Mouse (Mus musculus): Measurements from ENCODE around the gene Rptor. TPM values are rescaled to one million over a fixed set of nuclear protein-coding genes. Genes with fewer than 3 reads are reported as not detected.

Gene Rptor
- polyA plus RNA-seq, 1 experiment from 2014 or later = 9.9 TPM

DNA sequence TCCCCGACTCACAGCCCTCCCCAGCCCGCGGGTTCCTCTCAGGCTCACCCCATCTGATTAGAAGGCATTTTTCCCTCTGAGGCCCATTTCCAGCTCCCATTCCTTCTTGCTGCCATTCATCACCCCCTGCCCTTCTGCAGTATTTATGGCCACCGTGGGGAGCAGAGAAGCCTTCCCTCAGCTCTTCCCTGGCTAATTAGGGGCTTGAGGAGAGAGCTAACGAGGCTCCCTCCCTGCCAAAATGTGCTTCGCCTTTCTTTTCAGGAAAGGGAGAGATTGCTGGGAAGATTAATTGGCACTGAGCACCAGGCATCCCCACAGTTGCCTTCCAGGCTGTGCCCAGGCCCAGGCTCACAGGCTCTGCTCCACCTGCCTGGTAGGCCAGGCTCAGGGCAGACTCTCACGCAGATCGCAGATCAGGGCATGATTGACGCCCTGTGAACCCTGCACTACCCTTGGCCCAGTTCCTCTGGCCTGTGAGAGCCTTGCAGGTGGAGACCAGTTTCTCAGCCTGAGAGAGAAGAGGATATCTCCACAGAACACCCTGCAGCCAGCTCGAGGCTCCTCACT is 291.0 kb downstream of the Rptor start:
- ATAC-seq = peak; percentile 55
- H3K4me1 ChIP-seq (ENCODE audit: control insufficient read depth, insufficient read depth, low read length) = no peaks in the 10 kb centered on the region; the same call in 1 of the 2 replicates
- peak overlapping the region; percentile 38 for H3K9ac ChIP-seq (ENCODE audit: low read depth, low read length)
- WGBS = 56% methylated on average over 10 of the region's 10 CpGs
- no peaks in the 10 kb centered on the region for H3K9me3 ChIP-seq (replicated peaks; ENCODE audit: control insufficient read depth, low read length, poor library complexity, severe bottlenecking)
- peak overlapping the region; percentile 80 for H3K27ac ChIP-seq (ENCODE audit: low read length)
- no peak overlapping the region for H3K4me3 ChIP-seq (ENCODE audit: low read depth, low read length)
- H3K36me3 ChIP-seq (ENCODE audit: control insufficient read depth, insufficient read depth, low read length) = peaks cover 21% of the 10 kb centered on the region
- no peak overlapping the region for H3K4me2 ChIP-seq (ENCODE audit: low read length)
- no peaks in the 10 kb centered on the region for H3K27me3 ChIP-seq (ENCODE audit: control insufficient read depth, insufficient read depth, low read depth, low read length)

DNA sequence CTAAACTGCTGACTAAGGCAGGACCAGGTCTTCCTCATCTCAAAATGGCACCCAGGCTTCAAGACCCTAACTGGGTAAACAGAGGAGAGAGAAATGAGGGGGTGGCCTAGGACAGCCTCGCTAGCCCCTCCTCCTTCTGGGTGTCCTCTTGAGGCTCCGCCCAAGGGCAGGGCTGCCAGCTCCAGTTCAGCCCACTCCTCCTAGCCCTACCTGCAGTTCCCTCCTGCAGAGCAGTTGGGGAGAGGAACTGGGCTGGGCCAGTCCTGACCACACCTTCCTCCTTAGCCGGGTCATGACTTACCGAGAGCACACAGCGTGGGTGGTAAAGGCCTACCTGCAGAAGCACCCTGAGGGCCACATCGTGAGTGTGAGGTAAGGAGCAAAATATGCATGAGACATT is 291.9 kb downstream of the Rptor start:
- WGBS = 70% methylated on average over 6 of the region's 6 CpGs
- Histone ChIP-seq H3K27me3 (ENCODE audit: control insufficient read depth, insufficient read depth, low read depth, low read length) (no peaks in the 10 kb centered on the region), H3K27ac (ENCODE audit: low read length) (peak overlapping the region; percentile 80), H3K4me2 (ENCODE audit: low read length) (no peak overlapping the region), H3K9ac (ENCODE audit: low read depth, low read length) (no peak overlapping the region), H3K4me1 (ENCODE audit: control insufficient read depth, insufficient read depth, low read length) (no peaks in the 10 kb centered on the region; the same call in 1 of the 2 replicates), H3K4me3 (ENCODE audit: low read depth, low read length) (no peak overlapping the region), H3K9me3 (replicated peaks; ENCODE audit: control insufficient read depth, low read length, poor library complexity, severe bottlenecking) (no peaks in the 10 kb centered on the region), H3K36me3 (ENCODE audit: control insufficient read depth, insufficient read depth, low read length) (peaks cover 17% of the 10 kb centered on the region)
- ATAC-seq = no peak

DNA sequence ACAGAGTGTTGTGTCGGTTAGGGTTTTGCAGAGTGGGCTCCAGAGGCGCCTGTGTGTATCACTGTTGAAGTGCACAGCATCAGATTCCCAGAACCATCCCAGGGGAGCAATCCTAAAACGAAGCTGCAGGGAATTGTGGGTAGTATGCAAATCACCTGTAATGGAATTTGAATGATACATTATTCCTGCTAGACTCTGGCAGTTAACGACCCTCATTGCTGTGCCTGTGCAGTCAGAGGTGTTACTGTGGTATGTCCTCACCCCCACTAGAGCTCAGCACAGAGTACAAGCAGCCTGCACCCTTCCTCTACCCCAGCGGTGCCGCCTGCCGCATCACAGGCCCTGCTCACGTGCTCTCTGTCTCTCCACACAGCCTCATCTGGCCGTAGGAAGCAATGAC is 294.3 kb downstream of the Rptor start:
- 77% methylated on average over 9 of the region's 9 CpGs for WGBS
- H3K36me3 ChIP-seq (ENCODE audit: control insufficient read depth, insufficient read depth, low read length) = peaks cover 8% of the 10 kb centered on the region; the same call in 1 of the 2 replicates
- peak; percentile 70 for ATAC-seq
- no peak overlapping the region for H3K4me2 ChIP-seq (ENCODE audit: low read length)
- H3K4me1 ChIP-seq (ENCODE audit: control insufficient read depth, insufficient read depth, low read length) = no peaks in the 10 kb centered on the region; the same call in 1 of the 2 replicates
- no peaks in the 10 kb centered on the region for H3K27me3 ChIP-seq (ENCODE audit: control insufficient read depth, insufficient read depth, low read depth, low read length)
- no peaks in the 10 kb centered on the region for H3K9me3 ChIP-seq (replicated peaks; ENCODE audit: control insufficient read depth, low read length, poor library complexity, severe bottlenecking)
- H3K27ac ChIP-seq (ENCODE audit: low read length) = peak overlapping the region; percentile 60
- no peak overlapping the region for H3K9ac ChIP-seq (ENCODE audit: low read depth, low read length)
- no peak overlapping the region for H3K4me3 ChIP-seq (ENCODE audit: low read depth, low read length)

DNA sequence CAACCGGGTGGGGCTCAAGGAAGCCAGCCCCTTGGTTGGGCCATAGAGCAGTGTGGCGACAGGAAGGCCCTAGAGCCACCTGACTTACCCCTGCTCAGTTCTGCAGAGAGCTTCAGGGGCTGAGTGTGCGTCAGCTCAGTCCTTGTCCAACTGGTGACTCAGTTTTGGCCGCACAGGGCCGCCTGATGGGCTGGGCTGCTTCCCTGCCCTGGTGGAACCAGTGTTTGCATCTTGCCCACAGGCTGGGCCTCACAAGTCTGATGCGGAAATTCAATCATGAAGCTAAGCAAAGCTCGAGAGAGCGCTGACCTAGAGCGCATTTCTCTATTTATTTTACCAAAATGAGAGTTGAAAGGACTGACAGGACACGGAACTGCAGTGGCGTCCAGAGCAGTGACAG is 296.3 kb downstream of the Rptor start:
- Histone ChIP-seq H3K27me3 (ENCODE audit: control insufficient read depth, insufficient read depth, low read depth, low read length) (no peaks in the 10 kb centered on the region), H3K9me3 (replicated peaks; ENCODE audit: control insufficient read depth, low read length, poor library complexity, severe bottlenecking) (no peaks in the 10 kb centered on the region), H3K27ac (ENCODE audit: low read length) (peak overlapping the region; percentile 18; the same call in 1 of the 2 replicates), H3K36me3 (ENCODE audit: control insufficient read depth, insufficient read depth, low read length) (peaks cover 5% of the 10 kb centered on the region; the same call in 1 of the 2 replicates), H3K4me3 (ENCODE audit: low read depth, low read length) (no peak overlapping the region), H3K9ac (ENCODE audit: low read depth, low read length) (no peak overlapping the region), H3K4me1 (ENCODE audit: control insufficient read depth, insufficient read depth, low read length) (no peaks in the 10 kb centered on the region; the same call in 1 of the 2 replicates), H3K4me2 (ENCODE audit: low read length) (no peak overlapping the region)
- ATAC-seq = no peak
- 82% methylated on average over 11 of the region's 11 CpGs for WGBS

DNA sequence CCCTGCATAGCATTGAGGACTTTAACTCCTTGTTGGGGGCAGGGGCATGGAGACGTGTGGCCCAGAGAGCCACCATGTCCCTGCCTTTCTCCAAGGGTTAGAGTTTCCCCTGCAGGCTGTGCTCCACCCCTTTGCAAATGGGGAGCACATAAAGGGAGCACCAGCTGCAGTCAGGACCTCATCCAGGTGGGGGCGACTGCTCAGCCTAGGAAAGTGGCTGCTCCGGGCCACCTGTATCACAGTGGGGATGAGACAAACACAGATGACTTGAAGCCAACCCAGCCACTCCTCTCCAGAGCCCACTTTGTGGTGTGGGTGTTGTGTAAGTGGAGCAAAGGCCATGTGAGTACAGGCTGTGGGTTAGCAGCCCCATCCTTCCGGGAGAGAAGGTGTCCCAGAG is 298.5 kb downstream of the Rptor start:
- no peak overlapping the region for H3K4me3 ChIP-seq (ENCODE audit: low read depth, low read length)
- no peak for ATAC-seq
- H3K9ac ChIP-seq (ENCODE audit: low read depth, low read length) = no peak overlapping the region
- H3K27me3 ChIP-seq (ENCODE audit: control insufficient read depth, insufficient read depth, low read depth, low read length) = no peaks in the 10 kb centered on the region; the same call in 1 of the 2 replicates
- H3K4me2 ChIP-seq (ENCODE audit: low read length) = no peak overlapping the region
- 74% methylated on average over 4 of the region's 4 CpGs for WGBS
- H3K27ac ChIP-seq (ENCODE audit: low read length) = no peak overlapping the region
- peaks cover 5% of the 10 kb centered on the region; the same call in 1 of the 2 replicates for H3K36me3 ChIP-seq (ENCODE audit: control insufficient read depth, insufficient read depth, low read length)
- no peaks in the 10 kb centered on the region for H3K9me3 ChIP-seq (replicated peaks; ENCODE audit: control insufficient read depth, low read length, poor library complexity, severe bottlenecking)
- no peaks in the 10 kb centered on the region; the same call in 1 of the 2 replicates for H3K4me1 ChIP-seq (ENCODE audit: control insufficient read depth, insufficient read depth, low read length)

DNA sequence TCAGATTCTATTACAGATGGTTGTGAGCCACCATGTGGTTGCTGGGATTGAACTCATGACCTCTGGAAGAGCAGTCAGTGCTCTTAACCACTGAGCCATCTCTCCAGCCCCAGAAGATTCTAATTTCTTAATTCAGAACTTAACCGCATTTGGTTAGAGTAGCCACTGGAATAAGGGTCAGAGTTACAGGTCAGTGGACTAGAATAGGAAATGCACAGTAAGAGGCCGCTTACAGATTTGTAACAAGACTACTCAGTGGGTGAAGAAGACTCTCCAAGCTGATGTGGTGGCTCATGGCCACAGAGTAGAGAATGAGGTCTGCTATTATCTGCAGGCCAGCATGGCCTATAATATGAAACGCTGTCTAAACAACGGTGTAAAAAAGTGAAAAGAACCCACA is 300.2 kb downstream of the Rptor start:
- Histone ChIP-seq H3K27me3 (ENCODE audit: control insufficient read depth, insufficient read depth, low read depth, low read length) (no peaks in the 10 kb centered on the region; the same call in none of the 2 replicates), H3K4me2 (ENCODE audit: low read length) (no peak overlapping the region), H3K36me3 (ENCODE audit: control insufficient read depth, insufficient read depth, low read length) (peaks cover 5% of the 10 kb centered on the region; the same call in 1 of the 2 replicates), H3K9ac (ENCODE audit: low read depth, low read length) (no peak overlapping the region), H3K4me3 (ENCODE audit: low read depth, low read length) (no peak overlapping the region), H3K9me3 (replicated peaks; ENCODE audit: control insufficient read depth, low read length, poor library complexity, severe bottlenecking) (no peaks in the 10 kb centered on the region), H3K27ac (ENCODE audit: low read length) (no peak overlapping the region), H3K4me1 (ENCODE audit: control insufficient read depth, insufficient read depth, low read length) (no peaks in the 10 kb centered on the region; the same call in 1 of the 2 replicates)
- WGBS = 65% methylated on average over 4 of the region's 4 CpGs
- ATAC-seq = no peak

DNA sequence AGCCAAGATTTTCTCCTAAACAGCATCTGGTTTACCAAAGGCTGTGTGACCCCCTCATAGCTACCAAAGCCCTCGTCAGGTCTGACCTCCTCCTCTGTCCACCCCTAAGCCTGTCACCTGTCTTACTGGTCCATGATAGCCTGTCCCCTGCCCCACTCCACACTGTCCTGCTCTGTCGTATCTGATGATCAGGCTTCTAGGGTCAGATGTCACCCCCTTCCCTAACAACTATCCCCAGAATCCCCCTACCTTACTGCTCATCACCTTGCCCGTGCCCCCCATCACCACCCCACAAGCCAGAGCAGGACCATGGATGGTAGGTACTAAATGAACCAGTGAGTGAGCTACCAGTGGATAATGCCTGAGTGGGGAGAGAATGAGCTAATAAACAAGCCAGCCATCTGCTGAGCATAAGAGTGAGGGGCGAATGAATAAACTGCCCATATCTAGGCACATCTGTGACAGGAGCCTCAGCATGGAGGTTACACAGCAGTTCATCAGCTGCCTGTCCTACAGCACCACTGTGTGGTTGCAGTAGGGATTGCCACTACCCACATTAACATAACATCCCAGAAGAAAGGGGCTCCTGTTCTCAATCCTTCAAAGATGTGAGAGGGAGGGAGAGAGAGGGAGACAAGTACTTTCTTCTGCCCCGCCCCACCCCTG is 302.0 kb downstream of the Rptor start:
- H3K9ac ChIP-seq (ENCODE audit: low read depth, low read length) = no peak overlapping the region
- no peaks in the 10 kb centered on the region for H3K36me3 ChIP-seq (ENCODE audit: control insufficient read depth, insufficient read depth, low read length)
- H3K9me3 ChIP-seq (replicated peaks; ENCODE audit: control insufficient read depth, low read length, poor library complexity, severe bottlenecking) = no peaks in the 10 kb centered on the region
- H3K4me1 ChIP-seq (ENCODE audit: control insufficient read depth, insufficient read depth, low read length) = 0 out of 2 replicates have a peak, but pooled peaks cover 2% of the 10 kb centered on the region
- no peak overlapping the region for H3K27ac ChIP-seq (ENCODE audit: low read length)
- H3K27me3 ChIP-seq (ENCODE audit: control insufficient read depth, insufficient read depth, low read depth, low read length) = no peaks in the 10 kb centered on the region; the same call in none of the 2 replicates
- ATAC-seq = peak; percentile 61
- no peak overlapping the region for H3K4me3 ChIP-seq (ENCODE audit: low read depth, low read length)
- WGBS = 32% methylated on average over 5 of the region's 5 CpGs
- H3K4me2 ChIP-seq (ENCODE audit: low read length) = no peak overlapping the region

DNA sequence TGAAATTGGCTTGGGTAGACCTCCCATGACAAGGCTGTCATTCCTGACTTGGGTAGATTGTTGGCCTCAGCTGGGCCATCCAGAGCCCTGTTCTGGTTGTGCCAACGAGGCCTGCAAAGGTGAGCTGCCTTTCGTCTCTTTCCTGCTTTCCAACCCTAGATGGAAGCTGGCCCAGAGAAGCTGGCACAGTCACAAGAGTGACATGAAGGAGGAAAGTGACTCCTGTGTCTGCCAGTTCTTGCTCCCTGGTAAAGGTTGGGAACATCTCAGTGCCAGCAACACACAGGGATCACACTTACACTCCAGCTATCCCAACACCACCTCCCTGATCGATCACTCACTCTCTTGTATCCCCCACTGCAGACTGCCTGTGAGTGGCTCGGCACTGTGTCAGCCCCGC is 303.1 kb downstream of the Rptor start:
- Histone ChIP-seq H3K27ac (ENCODE audit: low read length) (no peak overlapping the region), H3K36me3 (ENCODE audit: control insufficient read depth, insufficient read depth, low read length) (no peaks in the 10 kb centered on the region), H3K9ac (ENCODE audit: low read depth, low read length) (no peak overlapping the region), H3K4me3 (ENCODE audit: low read depth, low read length) (no peak overlapping the region), H3K9me3 (replicated peaks; ENCODE audit: control insufficient read depth, low read length, poor library complexity, severe bottlenecking) (no peaks in the 10 kb centered on the region), H3K4me2 (ENCODE audit: low read length) (no peak overlapping the region), H3K4me1 (ENCODE audit: control insufficient read depth, insufficient read depth, low read length) (0 out of 2 replicates have a peak, but pooled peaks cover 3% of the 10 kb centered on the region), H3K27me3 (ENCODE audit: control insufficient read depth, insufficient read depth, low read depth, low read length) (no peaks in the 10 kb centered on the region; the same call in none of the 2 replicates)
- 89% methylated on average over 5 of the region's 5 CpGs for WGBS
- ATAC-seq = no peak

All from midbrain, embryonic 16.5 days (tissue).